Mouse (Mus musculus) bone marrow macrophage, adult 2 months (primary cell): ENCODE results near the gene Lrfn2.

ENCODE experiments used
- CTCF ChIP-seq: IDR thresholded peaks from 2 replicates; pipeline ENCODE4 v1.5.1; 2012; ENCODE audit warnings: low read depth, mild to moderate bottlenecking, low read length, moderate library complexity
- POLR2A ChIP-seq: IDR thresholded peaks from 2 replicates; pipeline ENCODE4 v1.6.1; 2012; ENCODE audit warnings: mild to moderate bottlenecking, low read depth, low read length, borderline replicate concordance

DNA sequence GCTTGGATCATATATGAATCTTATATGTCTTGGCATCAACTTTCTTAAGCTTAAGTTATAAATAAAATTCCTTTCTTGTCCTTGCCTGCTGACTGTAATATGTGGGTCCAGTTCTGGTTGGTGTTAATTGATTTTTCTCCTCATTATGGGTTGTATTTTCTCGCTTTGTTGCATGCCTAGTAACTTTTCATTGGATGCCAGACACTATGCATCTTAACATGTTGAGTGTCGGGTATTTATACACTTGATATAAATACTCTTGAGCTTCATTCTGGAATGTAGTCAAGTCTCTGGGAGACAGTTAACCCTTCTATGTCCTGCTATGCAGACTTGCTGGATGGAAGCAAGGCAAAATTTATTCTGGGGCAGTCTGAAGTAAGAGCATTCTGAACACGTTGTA is 192.5 kb downstream of the Lrfn2 start:
- TF ChIP-seq CTCF (no peak), POLR2A (no peak)
